Mouse (Mus musculus) hindbrain, postnatal 0 days (tissue): ENCODE measurements around the gene Speer4e. TPM values are rescaled to one million over a fixed set of nuclear protein-coding genes. Genes with fewer than 3 reads are reported as not detected.
"Not testable (repeated sequence)": the region's sequence is repeated elsewhere in the genome, so short reads cannot be mapped to it uniquely, and the experiment has no call there.

Source experiments
- ATAC-seq: fragments of 200-750 bp; cut with Nextera tagmentation; 2 replicates; pipeline ENCODE4 v1.8.0; 2017; ENCODE audit warnings: mild to moderate bottlenecking, moderate TSS enrichment, moderate library complexity
- DNase-seq: peaks from one replicate; pipeline ENCODE4 v3.0.0-alpha.2; 2015; ENCODE audit warnings: low spot score
- H3K27ac ChIP-seq: fragments of 300-500 bp; sonication (generic); 2 replicates; pipeline ENCODE4 v1.5.1; 2014; ENCODE audit warnings: mild to moderate bottlenecking
- H3K27me3 ChIP-seq: fragments of 300-500 bp; sonication (generic); 2 replicates; pipeline ENCODE4 v1.6.1; 2014; ENCODE audit warnings: low read length, mixed read lengths; ENCODE audit not compliant: insufficient read depth
- H3K36me3 ChIP-seq: fragments of 300-500 bp; sonication (generic); 2 replicates; pipeline ENCODE4 v1.6.1; 2014; ENCODE audit warnings: low read length, mixed read lengths; ENCODE audit not compliant: insufficient read depth
- H3K4me1 ChIP-seq: fragments of 300-500 bp; sonication (generic); 2 replicates; pipeline ENCODE4 v1.6.1; 2014; ENCODE audit warnings: antibody characterized with exemption, low read length, mixed read lengths; ENCODE audit not compliant: insufficient read depth
- H3K4me2 ChIP-seq: fragments of 300-500 bp; sonication (generic); 2 replicates; pipeline ENCODE4 v1.6.1; 2014; ENCODE audit warnings: low read depth, mild to moderate bottlenecking, low read length, moderate library complexity, mixed read lengths
- H3K4me3 ChIP-seq: fragments of 300-500 bp; sonication (generic); 2 replicates; pipeline ENCODE4 v1.5.1; 2014; ENCODE audit warnings: low read length
- H3K9ac ChIP-seq: fragments of 300-500 bp; sonication (generic); replicated peaks from 2 replicates; pipeline ENCODE4 v1.6.1; 2014; ENCODE audit warnings: mild to moderate bottlenecking, low read length, moderate library complexity, mixed read lengths
- H3K9me3 ChIP-seq: fragments of 300-500 bp; sonication (generic); 2 replicates; pipeline ENCODE4 v1.6.1; 2016; ENCODE audit warnings: low read length, mixed read lengths
- CTCF ChIP-seq: IDR thresholded peaks from 2 replicates; pipeline ENCODE4 v1.5.1; 2016; ENCODE audit warnings: antibody characterized with exemption, control low read depth, low read depth
- WGBS: fragments of 180-500 bp; shearing (Covaris S2); extraction: QIAGEN DNeasy Blood & Tissue Kit; methylation state at CpG from one replicate; pipeline ENCODE4 v1.1.7; 2014; 5-methylcytosine and 5-hydroxymethylcytosine counted together
- polyA plus RNA-seq: library from polyadenylated mRNA; unstranded; fragments of >200 nt; fragmentation: Nextera tagmentation; extraction: Ambion mirVana; gene quantifications from 2 replicates; pipeline ENCODE4 v1.2.1, GENCODE M21; 2015
- total RNA-seq: library from RNA; depleted of rRNA; stranded (reverse); fragments of >200 nt; gene quantifications from 2 replicates; pipeline ENCODE4 v1.2.3, GENCODE M21; 2014

The Speer4e gene
- total and polyA plus RNA-seq, 2 experiments from 2014 or later = not detected

GRCm38 (mm10) chr5:14953587-14953986 is 15.4 kb upstream of the Speer4e start:
- not testable (repeated sequence) for DNase-seq, H3K36me3 ChIP-seq, H3K27ac ChIP-seq, H3K9ac ChIP-seq, H3K4me1 ChIP-seq, H3K4me3 ChIP-seq, ATAC-seq, H3K27me3 ChIP-seq, H3K4me2 ChIP-seq
- H3K9me3 ChIP-seq = peaks cover 18% of the 10 kb centered on the region

- not testable (repeated sequence) for ATAC-seq, H3K27me3 ChIP-seq, H3K9ac ChIP-seq, DNase-seq, H3K36me3 ChIP-seq, H3K4me1 ChIP-seq, H3K27ac ChIP-seq, H3K4me2 ChIP-seq, H3K4me3 ChIP-seq
- H3K9me3 ChIP-seq = peaks cover 19% of the 10 kb centered on the region
- WGBS = 72% methylated on average over 3 of the region's 3 CpGs
These were observed 14.5 kb upstream of the Speer4e start for GRCm38 (mm10) chr5:14952749-14953148.

- H3K27ac ChIP-seq, H3K4me3 ChIP-seq, H3K36me3 ChIP-seq, H3K4me1 ChIP-seq, H3K27me3 ChIP-seq, H3K4me2 ChIP-seq, H3K9ac ChIP-seq: not testable (repeated sequence)
- peaks cover 21% of the 10 kb centered on the region for H3K9me3 ChIP-seq
- ATAC-seq = peak; percentile 67; the same call in 1 of the 2 replicates
- DNase-seq = peak; percentile 2
- 69% methylated on average over 7 of the region's 7 CpGs for WGBS
These were observed 13.6 kb upstream of the Speer4e start for GRCm38 (mm10) chr5:14951822-14952221.

GRCm38 (mm10) chr5:14947482-14948198 is 9.4 kb upstream of the Speer4e start:
- TF ChIP-seq CTCF = 0 out of 2 replicates have a peak, but pooled peaks have one; percentile 5
- H3K9me3 ChIP-seq, H3K27me3 ChIP-seq, H3K4me3 ChIP-seq, H3K4me2 ChIP-seq, ATAC-seq, H3K36me3 ChIP-seq, H3K9ac ChIP-seq, H3K27ac ChIP-seq, H3K4me1 ChIP-seq: not testable (repeated sequence)
- DNase-seq = peak; percentile 22
- WGBS = 64% methylated on average over 4 of the region's 4 CpGs

- WGBS = 67% methylated on average over 4 of the region's 4 CpGs
These were observed 7.3 kb upstream of the Speer4e start for GRCm38 (mm10) chr5:14945524-14945923.

GRCm38 (mm10) chr5:14941043-14941442 is 2.8 kb upstream of the Speer4e start:
- not testable (repeated sequence) for H3K4me3 ChIP-seq, H3K4me2 ChIP-seq, H3K36me3 ChIP-seq, H3K27me3 ChIP-seq, H3K9ac ChIP-seq, H3K4me1 ChIP-seq, H3K9me3 ChIP-seq, DNase-seq, H3K27ac ChIP-seq, ATAC-seq
- 85% methylated on average over 1 of the region's 1 CpGs for WGBS

More at GRCm38 (mm10) chr5:14945524-14945923, 7.3 kb upstream of the Speer4e start:
- not testable (repeated sequence) for H3K9ac ChIP-seq, DNase-seq, ATAC-seq, H3K9me3 ChIP-seq, H3K27ac ChIP-seq, H3K4me1 ChIP-seq, H3K27me3 ChIP-seq, H3K36me3 ChIP-seq, H3K4me2 ChIP-seq, H3K4me3 ChIP-seq

GRCm38 (mm10) chr5:14933721-14934120 is 4.5 kb downstream of the Speer4e start:
- H3K36me3 ChIP-seq, H3K9ac ChIP-seq, H3K4me3 ChIP-seq, H3K27me3 ChIP-seq, H3K4me1 ChIP-seq, DNase-seq, ATAC-seq, H3K4me2 ChIP-seq, H3K27ac ChIP-seq, H3K9me3 ChIP-seq: not testable (repeated sequence)
- 75% methylated on average over 5 of the region's 6 CpGs for WGBS
